Mouse (Mus musculus): ENCODE data around the gene Scel.

Scel gene

DNA sequence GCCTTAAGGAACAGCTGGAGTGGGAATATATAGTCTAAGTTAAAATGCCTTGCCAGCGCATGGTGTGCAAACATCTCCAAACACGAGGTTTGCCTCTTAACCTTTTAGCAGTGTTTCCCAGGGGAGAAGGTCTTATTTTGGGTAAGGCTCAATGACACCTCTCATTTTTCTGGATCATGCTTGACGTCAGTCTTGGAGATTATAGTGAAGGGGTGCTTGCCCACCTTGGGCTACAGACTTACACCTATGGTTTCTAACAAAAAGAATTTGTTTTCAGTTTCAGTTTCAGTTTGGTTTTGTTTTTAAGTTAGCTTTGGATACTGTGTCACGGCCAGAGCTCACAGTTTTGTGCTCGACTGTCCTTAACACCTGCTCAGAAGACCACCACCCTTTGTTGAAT, 140.7 kb downstream of the Scel start:
- no peak for DNase-seq

DNA sequence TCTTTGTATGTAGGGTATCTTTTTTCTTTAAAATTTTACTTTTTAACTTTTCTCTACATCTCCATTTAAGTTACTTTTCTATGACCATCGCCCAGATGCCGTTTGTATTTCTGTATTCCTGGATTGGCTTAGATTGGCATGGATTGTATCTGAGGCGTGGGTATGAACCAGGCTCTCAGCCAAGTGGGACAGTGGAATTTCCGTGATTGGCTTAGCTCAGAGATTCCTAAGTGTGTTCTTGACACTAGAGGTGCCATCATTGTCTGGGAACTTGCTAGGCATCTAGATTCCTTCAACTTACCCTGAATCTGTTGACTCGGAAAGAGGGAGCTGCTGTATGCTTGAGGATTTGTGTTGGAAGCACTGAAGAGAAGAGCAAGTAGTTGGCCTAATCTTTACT, 142.3 kb downstream of the Scel start:
- no peak for DNase-seq

DNA sequence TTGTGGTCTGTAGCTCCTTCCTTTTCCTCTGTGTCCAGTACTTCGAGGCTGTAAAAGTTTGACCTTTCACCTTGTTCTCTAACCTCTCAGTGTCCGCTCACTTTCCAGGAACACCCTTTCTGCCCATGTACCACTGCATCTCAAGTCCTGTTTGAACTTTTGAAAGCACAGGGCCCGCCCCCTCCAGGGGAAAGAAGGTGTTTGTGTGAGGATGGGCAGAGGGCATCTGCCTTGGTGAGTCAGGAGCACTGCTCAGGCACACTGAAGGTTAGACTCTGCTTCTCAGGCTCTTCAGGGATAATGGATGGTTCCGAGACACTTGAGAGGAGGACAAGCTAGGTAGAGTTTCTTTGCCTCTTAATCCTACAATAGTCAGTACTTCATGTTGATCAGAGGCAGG, 144.7 kb downstream of the Scel start:
- no peak for DNase-seq

All from kidney, postnatal 10 days (tissue).